Mouse (Mus musculus): ENCODE measurements around the gene Tecta.

DNA sequence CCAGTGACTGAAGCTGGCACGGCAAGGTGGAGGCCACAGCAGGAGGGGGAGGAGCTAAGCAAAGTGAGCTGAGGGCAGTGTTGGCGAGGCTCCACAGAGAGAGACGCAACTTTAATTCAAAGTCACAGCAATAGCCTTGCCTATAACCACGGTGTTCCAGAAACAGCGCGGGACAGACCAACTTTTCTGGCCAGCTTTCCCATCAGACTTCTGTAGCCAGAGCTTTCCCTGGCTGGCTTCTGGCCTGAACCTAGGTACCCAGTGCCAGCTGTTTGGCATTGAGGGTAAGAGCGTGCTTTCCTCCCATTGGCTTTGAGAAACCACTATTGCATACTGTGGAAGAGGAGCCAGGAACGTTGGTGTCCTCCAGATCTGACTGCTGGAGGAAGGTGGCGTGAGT lies 70.0 kb downstream of the Tecta start:
- no peak for TF ChIP-seq POLR2A (IDR thresholded peaks at IDR 0.05; ENCODE audit: low read depth, low read length)
- no peak for TF ChIP-seq CTCF (IDR thresholded peaks at IDR 0.05; ENCODE audit: extremely low read depth, insufficient read length, insufficient replicate concordance, low read depth, low read length)
